Mouse (Mus musculus) megakaryocyte, embryonic 14.5 days (primary cell): ENCODE measurements at regions not wholly inside any gene's neighbourhood (a gene's known extent, or its start where the extent isn't known, plus 50 kb on each side); places are given as distances from the start of the nearest gene placed in this dataset.

Source experiments
- FLI1 ChIP-seq: IDR thresholded peaks from 2 replicates; pipeline ENCODE4 v1.6.1; 2012; ENCODE audit warnings: low read length, inconsistent platforms, mixed read lengths
- GATA1 ChIP-seq: IDR thresholded peaks from 3 replicates; pipeline ENCODE4 v1.6.1; 2012; ENCODE audit warnings: mixed read lengths, low read length, inconsistent platforms, borderline replicate concordance

- no peak for TF ChIP-seq GATA1
- TF ChIP-seq FLI1: no peak
Measured at GRCm38 (mm10) chr3:128613657-128614056, 586.0 kb upstream of the Pitx2 start.
